Mouse (Mus musculus): ENCODE data around the gene Gpr155. TPM values are rescaled to one million over a fixed set of nuclear protein-coding genes. Genes with fewer than 3 reads are reported as not detected.

The Gpr155 gene
- total and polyA plus RNA-seq, 3 experiments: 0.23 to 0.99 TPM; not detected in 1

- Histone ChIP-seq H3K36me3 (ENCODE audit: control insufficient read depth in 1 of 2, insufficient read depth in 2 of 2, low read length in 2 of 2) (no peaks in the 10 kb centered on the region), H3K27ac (ENCODE audit: control insufficient read depth, low read depth, low read length) (no peak overlapping the region), H3K4me3 (ENCODE audit: control insufficient read depth in 1 of 2, insufficient read depth in 1 of 2, low read depth in 2 of 2, low read length in 2 of 2) (no peak overlapping the region)
Measured at GRCm38 (mm10) chr2:73348221-73348620, 38.2 kb downstream of the Gpr155 start.

GRCm38 (mm10) chr2:73347766-73348165, 38.6 kb downstream of the Gpr155 start:
- no peaks in the 10 kb centered on the region for H3K9me3 ChIP-seq (replicated peaks; ENCODE audit: insufficient read depth, low read length)
- no peak overlapping the region for H3K9ac ChIP-seq (ENCODE audit: control insufficient read depth, low read depth, low read length, poor library complexity, severe bottlenecking)
- H3K4me1 ChIP-seq (ENCODE audit: control insufficient read depth in 1 of 2, insufficient read depth in 2 of 2, low read length in 2 of 2): no peaks in the 10 kb centered on the region
- no peak overlapping the region for H3K27ac ChIP-seq (ENCODE audit: control insufficient read depth, low read depth, low read length)
- H3K27me3 ChIP-seq (ENCODE audit: control insufficient read depth in 1 of 2, insufficient read depth in 2 of 2, low read length in 2 of 2): no peaks in the 10 kb centered on the region
- no peak overlapping the region for H3K4me3 ChIP-seq (ENCODE audit: control insufficient read depth in 1 of 2, insufficient read depth in 1 of 2, low read depth in 2 of 2, low read length in 2 of 2)
- no peak for DNase-seq (ENCODE audit: low read depth, low spot score)
- no peaks in the 10 kb centered on the region for H3K36me3 ChIP-seq (ENCODE audit: control insufficient read depth in 1 of 2, insufficient read depth in 2 of 2, low read length in 2 of 2)
- H3K79me2 ChIP-seq (ENCODE audit: control insufficient read depth, insufficient read depth, low read length, poor library complexity): no peaks in the 10 kb centered on the region
- TF ChIP-seq MXI1 (IDR thresholded peaks at IDR 0.05; ENCODE audit: low read depth, low read length) (no peak), TAL1 (IDR thresholded peaks at IDR 0.05; ENCODE audit: low read length) (no peak), MAZ (IDR thresholded peaks at IDR 0.05; ENCODE audit: low read depth, low read length) (no peak), GATA1 (IDR thresholded peaks at IDR 0.05; ENCODE audit: low read depth, low read length) (no peak), POLR2AphosphoS2 (IDR thresholded peaks at IDR 0.05; ENCODE audit: low read length) (no peak), RAD21 (IDR thresholded peaks at IDR 0.05; ENCODE audit: low read depth, low read length) (no peak), ETS1 (IDR thresholded peaks at IDR 0.05; ENCODE audit: low read depth, low read length) (no peak), POLR2A (IDR thresholded peaks at IDR 0.05; ENCODE audit: control insufficient read depth in 1 of 2, insufficient read depth in 1 of 2, low read depth in 1 of 2, low read length in 2 of 2, poor library complexity in 1 of 2) (no peak), MAX (IDR thresholded peaks at IDR 0.05; ENCODE audit: low read length) (no peak), ZKSCAN1 (IDR thresholded peaks at IDR 0.05; ENCODE audit: low read depth, low read length) (no peak), USF2 (IDR thresholded peaks at IDR 0.05; ENCODE audit: borderline replicate concordance in 1 of 2, insufficient read depth in 1 of 2, low read depth in 1 of 2, low read length in 2 of 2) (no peak), MYC (IDR thresholded peaks at IDR 0.05; ENCODE audit: low read depth, low read length) (no peak), MEF2A (IDR thresholded peaks at IDR 0.05; ENCODE audit: extremely low read depth, insufficient replicate concordance, low read depth, low read length, poor library complexity, severe bottlenecking) (no peak), USF1 (IDR thresholded peaks at IDR 0.05; ENCODE audit: low read depth, low read length) (no peak), UBTF (IDR thresholded peaks at IDR 0.05; ENCODE audit: borderline replicate concordance, insufficient read depth, low read depth, low read length) (no peak), NELFE (IDR thresholded peaks at IDR 0.05; ENCODE audit: low read depth, low read length) (no peak), POLR2AphosphoS5 (IDR thresholded peaks at IDR 0.05; ENCODE audit: borderline replicate concordance, low read depth, low read length) (no peak), KAT2A (conservative IDR thresholded peaks at IDR 0.05; ENCODE audit: low read depth, low read length) (no peak), JUND (IDR thresholded peaks at IDR 0.05; ENCODE audit: low read depth, low read length) (no peak), TBP (IDR thresholded peaks at IDR 0.05; ENCODE audit: low read depth, low read length) (no peak)

More at GRCm38 (mm10) chr2:73348221-73348620, 38.2 kb downstream of the Gpr155 start:
- Histone ChIP-seq H3K9me3 (replicated peaks; ENCODE audit: insufficient read depth, low read length) (no peaks in the 10 kb centered on the region), H3K4me1 (ENCODE audit: control insufficient read depth in 1 of 2, insufficient read depth in 2 of 2, low read length in 2 of 2) (no peaks in the 10 kb centered on the region), H3K9ac (ENCODE audit: control insufficient read depth, low read depth, low read length, poor library complexity, severe bottlenecking) (no peak overlapping the region), H3K27me3 (ENCODE audit: control insufficient read depth in 1 of 2, insufficient read depth in 2 of 2, low read length in 2 of 2) (no peaks in the 10 kb centered on the region), H3K79me2 (ENCODE audit: control insufficient read depth, insufficient read depth, low read length, poor library complexity) (no peaks in the 10 kb centered on the region)
- no peak for TF ChIP-seq CHD1 (IDR thresholded peaks at IDR 0.05; ENCODE audit: low read depth, low read length)
- no peak for TF ChIP-seq TAL1 (IDR thresholded peaks at IDR 0.05; ENCODE audit: low read length)
- TF ChIP-seq NRF1 (IDR thresholded peaks at IDR 0.05; ENCODE audit: insufficient read depth, low read depth, low read length, poor library complexity, severe bottlenecking): no peak
- TF ChIP-seq POLR2AphosphoS2 (IDR thresholded peaks at IDR 0.05; ENCODE audit: low read length): no peak
- TF ChIP-seq ZNF384 (IDR thresholded peaks at IDR 0.05; ENCODE audit: low read depth, low read length): no peak
- TF ChIP-seq USF2 (IDR thresholded peaks at IDR 0.05; ENCODE audit: borderline replicate concordance in 1 of 2, insufficient read depth in 1 of 2, low read depth in 1 of 2, low read length in 2 of 2): no peak
- no peak for TF ChIP-seq ZC3H11A (IDR thresholded peaks at IDR 0.05; ENCODE audit: low read depth, low read length)
- no peak for DNase-seq (ENCODE audit: low read depth, low spot score)

All from MEL (cell line).